Mouse (Mus musculus): ENCODE results near the gene Repin1. TPM values are rescaled to one million over a fixed set of nuclear protein-coding genes. Genes with fewer than 3 reads are reported as not detected.

Repin1 gene
- polyA plus RNA-seq, 1 experiment = 14.1 TPM

DNA sequence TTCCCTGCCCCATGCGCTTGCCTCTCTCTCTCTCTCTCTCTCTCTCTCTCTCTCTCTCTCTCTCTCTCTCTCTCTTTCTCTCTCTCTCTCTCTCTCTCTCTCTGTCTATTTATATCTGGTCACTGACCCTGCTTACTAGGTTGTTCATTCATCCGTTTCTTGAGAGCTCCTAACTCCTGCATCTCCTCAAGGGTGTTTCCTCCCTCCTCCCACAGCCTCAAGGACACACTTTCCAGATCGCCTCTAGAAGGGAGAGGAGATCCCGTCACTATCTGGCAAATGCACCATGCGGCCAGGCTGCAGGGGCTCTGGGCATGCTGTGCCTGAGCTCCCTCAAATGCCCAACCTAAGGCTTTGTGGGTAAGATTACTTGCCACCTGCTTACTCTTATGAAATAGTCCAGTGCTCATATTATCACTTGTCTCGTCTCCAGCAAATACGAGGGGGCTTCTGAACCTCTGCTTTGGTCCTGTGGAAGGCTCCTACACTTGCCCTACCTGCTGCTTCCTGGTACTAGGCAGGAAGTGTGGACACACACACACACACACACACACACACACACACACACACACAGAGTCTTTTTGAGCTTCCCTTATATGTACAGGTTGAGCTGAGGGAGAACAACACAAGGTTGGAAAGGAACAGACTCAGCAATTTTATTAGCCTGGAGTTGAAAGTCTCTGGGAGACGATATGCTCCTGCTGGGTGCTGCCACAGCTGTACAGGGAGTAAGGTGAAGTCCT lies 24.4 kb upstream of the Repin1 start:
- Histone ChIP-seq H3K4me1 (ENCODE audit: control insufficient read depth, insufficient read depth, insufficient read length, low read length) (peaks cover 33% of the 10 kb centered on the region), H3K4me3 (ENCODE audit: insufficient read depth, low read depth, low read length) (0 out of 2 replicates have a peak overlapping the region, but pooled peaks have one; percentile 10), H3K27ac (replicated peaks; ENCODE audit: low read depth, low read length) (no peak overlapping the region; the same call in 1 of the 2 replicates)

DNA sequence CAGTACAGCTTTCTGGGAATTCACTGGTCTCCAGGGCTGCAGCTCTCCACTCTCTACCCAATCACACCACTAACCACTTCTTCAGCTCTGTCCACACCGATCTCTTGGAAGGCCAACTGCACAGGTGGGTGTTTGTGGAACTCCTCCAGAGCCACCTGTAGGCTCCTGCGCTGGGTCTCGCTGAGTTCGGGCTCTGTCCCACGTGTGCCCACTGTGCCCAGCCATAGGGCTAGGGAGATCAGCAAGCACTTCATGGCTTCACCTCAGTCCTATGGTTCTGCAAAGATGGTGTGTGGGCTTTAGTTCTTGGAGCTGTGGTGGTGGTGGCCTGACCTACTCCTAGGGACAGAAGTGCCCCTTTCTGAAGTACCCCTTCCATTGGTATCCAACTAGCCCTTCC lies 21.7 kb upstream of the Repin1 start:
- H3K4me1 ChIP-seq (ENCODE audit: control insufficient read depth, insufficient read depth, insufficient read length, low read length) = peaks cover 28% of the 10 kb centered on the region
- peak overlapping the region; percentile 92 for H3K27ac ChIP-seq (replicated peaks; ENCODE audit: low read depth, low read length)

DNA sequence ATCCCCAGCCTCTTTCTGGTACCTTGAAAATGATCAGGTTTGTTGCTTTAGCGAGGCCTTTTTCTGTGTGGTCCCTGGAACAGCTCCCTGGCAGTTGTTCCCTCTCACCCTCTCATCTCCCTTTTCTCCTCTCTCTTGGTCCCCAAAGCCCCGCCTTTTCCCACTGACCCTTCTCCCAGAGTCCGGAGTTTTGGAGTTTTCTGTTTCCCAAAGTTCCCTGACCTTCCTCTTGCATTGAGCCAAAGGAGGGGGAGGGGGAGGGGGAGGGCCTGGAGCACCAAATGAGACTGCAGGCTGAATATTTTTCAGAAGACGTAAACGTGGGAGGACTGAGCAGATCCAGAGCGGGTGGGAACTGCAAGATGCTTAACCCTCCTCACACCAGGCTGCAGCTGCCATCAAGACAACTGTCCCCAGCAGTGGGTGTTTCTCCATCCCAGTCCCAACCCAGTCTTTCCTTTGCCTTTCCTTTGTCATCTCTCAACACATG lies 21.1 kb upstream of the Repin1 start, which contains the start of gene Rarres2:
Gene Rarres2 (minus strand): TSS at position 218 of the 490 bp plus-strand sequence.
- Histone ChIP-seq H3K4me3 (ENCODE audit: insufficient read depth, low read depth, low read length) (peak within 1 kb of the TSS; percentile 65), H3K27ac (replicated peaks; ENCODE audit: low read depth, low read length) (peak within 1 kb of the TSS; percentile 92), H3K4me1 (ENCODE audit: control insufficient read depth, insufficient read depth, insufficient read length, low read length) (peaks cover 28% of the 10 kb centered on the region)

More for the DNA sequence above, 21.7 kb upstream of the Repin1 start:
- H3K4me3 ChIP-seq (ENCODE audit: insufficient read depth, low read depth, low read length) = peak overlapping the region; percentile 65

DNA sequence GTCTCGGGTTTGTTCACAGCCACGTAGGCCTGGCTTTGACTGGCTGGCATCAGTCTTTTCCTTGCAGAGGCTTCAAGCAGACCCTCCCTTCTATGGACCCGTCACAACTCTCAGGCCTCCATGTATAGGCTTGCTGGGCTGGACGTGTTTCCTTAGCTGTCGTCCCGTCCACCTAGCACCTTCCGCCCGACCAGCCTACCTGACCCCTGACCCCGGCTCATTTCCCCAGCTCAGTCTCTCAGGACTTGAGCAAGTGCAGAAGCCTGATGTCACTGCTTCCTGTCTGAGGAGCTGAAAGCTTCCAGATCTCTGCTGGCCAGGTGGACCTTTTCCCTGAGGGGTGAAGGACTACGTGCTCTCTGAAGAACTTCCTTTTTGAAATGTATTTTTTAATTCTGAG lies 20.4 kb upstream of the Repin1 start:
- peaks cover 23% of the 10 kb centered on the region for H3K4me1 ChIP-seq (ENCODE audit: control insufficient read depth, insufficient read depth, insufficient read length, low read length)
- no peak overlapping the region for H3K4me3 ChIP-seq (ENCODE audit: insufficient read depth, low read depth, low read length)
- peak overlapping the region; percentile 74 for H3K27ac ChIP-seq (replicated peaks; ENCODE audit: low read depth, low read length)

DNA sequence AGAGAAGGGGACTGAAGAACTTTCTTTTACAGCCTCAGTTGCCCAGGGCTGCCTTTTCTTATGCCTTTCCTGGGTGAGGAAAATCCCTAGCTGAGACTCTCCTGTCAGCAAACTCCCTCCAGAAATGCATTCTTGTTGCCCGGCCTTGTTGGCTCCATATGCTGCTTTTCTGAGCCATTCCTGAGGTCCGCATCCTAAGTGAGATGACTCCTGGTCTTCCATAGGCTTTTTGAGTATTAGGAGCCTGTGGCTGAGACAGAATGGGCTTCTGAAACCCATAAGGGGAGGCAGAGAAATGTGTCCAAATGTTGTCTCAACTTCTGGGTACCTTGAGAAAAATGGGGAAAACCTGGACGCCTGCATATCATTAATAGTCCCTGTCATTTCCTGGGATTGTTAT lies 19.7 kb upstream of the Repin1 start:
- Histone ChIP-seq H3K27ac (replicated peaks; ENCODE audit: low read depth, low read length) (peak overlapping the region; percentile 41), H3K4me1 (ENCODE audit: control insufficient read depth, insufficient read depth, insufficient read length, low read length) (peaks cover 18% of the 10 kb centered on the region), H3K4me3 (ENCODE audit: insufficient read depth, low read depth, low read length) (no peak overlapping the region)

DNA sequence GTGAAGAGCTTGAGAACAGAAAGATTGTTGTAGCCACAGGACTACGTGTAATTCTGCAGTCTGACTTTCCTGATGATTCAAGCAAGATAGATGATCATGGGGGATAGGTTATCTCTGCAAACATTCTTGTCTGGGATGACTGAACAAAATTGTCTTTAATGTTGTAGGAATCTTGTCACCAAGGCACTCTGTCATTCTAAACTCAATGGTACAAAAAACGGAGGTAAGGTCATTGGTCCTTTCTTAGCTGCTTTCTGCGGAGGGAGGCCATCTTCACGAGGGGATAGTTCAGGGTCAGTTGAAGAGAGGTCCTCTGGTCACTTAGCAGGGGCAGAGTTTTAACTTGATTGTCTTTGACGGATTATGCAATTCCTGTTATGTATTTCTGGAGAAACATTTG lies 14.9 kb upstream of the Repin1 start:
- H3K4me3 ChIP-seq (ENCODE audit: insufficient read depth, low read depth, low read length) = no peak overlapping the region
- peak overlapping the region; percentile 97 for H3K27ac ChIP-seq (replicated peaks; ENCODE audit: low read depth, low read length)
- H3K4me1 ChIP-seq (ENCODE audit: control insufficient read depth, insufficient read depth, insufficient read length, low read length) = peaks cover 6% of the 10 kb centered on the region

DNA sequence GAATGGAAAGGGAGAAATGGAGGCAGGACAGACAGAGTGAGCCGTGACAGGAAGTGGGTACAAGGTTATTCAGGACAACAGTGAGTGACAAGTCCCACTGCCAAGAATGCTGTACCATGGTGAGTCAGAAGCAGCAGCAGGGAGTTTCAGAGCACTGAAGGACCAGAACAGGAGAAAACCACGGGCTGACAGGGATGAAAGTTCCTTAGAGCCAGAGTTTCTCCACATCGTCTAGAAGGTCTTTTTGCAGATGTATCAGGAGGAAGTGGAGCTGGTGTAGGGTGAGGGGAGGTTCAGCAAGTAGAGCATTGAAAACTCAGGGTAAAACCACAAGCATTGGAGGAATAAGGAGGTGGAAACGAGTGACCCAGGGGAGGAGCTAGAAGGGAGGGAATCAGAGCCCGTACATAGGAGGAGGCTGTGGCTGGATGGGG lies 14.5 kb upstream of the Repin1 start:
- H3K4me3 ChIP-seq (ENCODE audit: insufficient read depth, low read depth, low read length) = peak overlapping the region; percentile 25
- peak overlapping the region; percentile 97 for H3K27ac ChIP-seq (replicated peaks; ENCODE audit: low read depth, low read length)
- H3K4me1 ChIP-seq (ENCODE audit: control insufficient read depth, insufficient read depth, insufficient read length, low read length) = peaks cover 2% of the 10 kb centered on the region; the same call in 1 of the 2 replicates

DNA sequence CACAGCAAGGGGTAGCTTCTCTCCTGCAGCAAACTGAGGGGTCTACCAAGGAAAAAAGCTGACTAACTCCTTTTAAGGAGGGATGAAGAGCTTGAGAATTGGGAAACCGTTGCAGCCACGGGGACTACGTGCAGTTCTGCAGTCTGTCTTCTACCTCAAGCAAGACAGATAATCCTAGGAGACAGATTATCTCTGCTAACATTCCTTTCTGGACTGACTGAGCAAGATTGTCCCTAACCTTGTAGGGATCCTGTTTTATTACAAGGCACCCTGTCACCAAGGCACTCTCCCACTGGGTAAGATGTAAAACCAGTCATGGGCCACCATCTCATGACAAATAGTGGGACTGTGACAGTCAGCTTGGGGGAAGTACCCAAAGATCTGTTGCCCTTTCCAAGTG lies 12.4 kb upstream of the Repin1 start:
- Histone ChIP-seq H3K4me1 (ENCODE audit: control insufficient read depth, insufficient read depth, insufficient read length, low read length) (peaks cover 2% of the 10 kb centered on the region; the same call in 1 of the 2 replicates), H3K27ac (replicated peaks; ENCODE audit: low read depth, low read length) (0 out of 2 replicates have a peak overlapping the region, but pooled peaks have one; percentile 12), H3K4me3 (ENCODE audit: insufficient read depth, low read depth, low read length) (no peak overlapping the region)

DNA sequence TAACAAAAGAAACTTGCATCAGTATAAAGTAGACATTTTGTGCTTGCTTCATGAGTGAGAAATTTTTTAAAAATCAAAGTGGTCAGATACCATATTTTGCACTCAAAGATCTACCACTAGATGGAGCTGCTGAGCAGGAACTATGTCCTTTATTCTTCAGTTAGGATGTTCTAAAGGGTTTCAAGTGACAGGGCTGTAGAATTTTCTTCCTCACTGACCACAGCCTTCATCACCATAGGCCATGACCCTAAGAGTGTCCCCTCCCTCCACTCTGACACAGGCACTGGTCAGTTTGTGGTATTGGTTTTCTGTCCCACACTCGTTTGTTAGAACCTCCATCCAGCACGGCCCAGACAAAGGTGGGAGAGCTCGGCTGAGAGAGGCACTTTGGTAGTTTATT lies 11.6 kb upstream of the Repin1 start:
- Histone ChIP-seq H3K4me3 (ENCODE audit: insufficient read depth, low read depth, low read length) (no peak overlapping the region), H3K4me1 (ENCODE audit: control insufficient read depth, insufficient read depth, insufficient read length, low read length) (peaks cover 2% of the 10 kb centered on the region; the same call in 1 of the 2 replicates), H3K27ac (replicated peaks; ENCODE audit: low read depth, low read length) (no peak overlapping the region)

DNA sequence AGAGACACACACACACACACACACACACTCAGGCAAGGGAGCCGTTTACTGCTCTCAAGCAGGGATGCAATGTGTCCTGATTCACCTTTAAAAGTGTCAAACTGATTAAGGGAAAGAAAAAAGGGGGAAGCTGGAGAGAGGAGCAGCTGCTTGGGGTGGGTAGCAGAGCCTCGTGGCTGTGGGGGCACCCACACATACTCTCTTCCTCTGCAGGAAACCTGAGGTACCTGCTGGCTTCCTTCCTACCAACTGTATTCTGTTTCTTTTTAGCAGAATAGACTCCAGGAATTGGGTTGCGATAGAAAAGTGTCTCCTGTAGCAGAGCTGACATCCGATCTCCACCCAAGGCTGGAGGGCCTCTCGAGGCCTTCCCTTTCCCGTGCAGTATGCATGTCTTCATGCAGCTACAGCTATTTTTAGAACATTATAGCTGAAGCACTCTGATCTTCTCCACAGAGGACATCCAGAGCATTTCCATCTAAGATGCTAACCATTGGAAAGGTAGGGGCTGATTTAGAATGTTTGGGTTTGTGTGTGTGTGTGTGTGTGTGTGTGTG lies 4.4 kb upstream of the Repin1 start, which contains the start of gene Gm45021:
Gene Gm45021 (plus strand): TSS at position 417 of the 557 bp plus-strand sequence.
- Histone ChIP-seq H3K4me3 (ENCODE audit: insufficient read depth, low read depth, low read length) (no peak within 1 kb of the TSS), H3K27ac (replicated peaks; ENCODE audit: low read depth, low read length) (no peak within 1 kb of the TSS)

DNA sequence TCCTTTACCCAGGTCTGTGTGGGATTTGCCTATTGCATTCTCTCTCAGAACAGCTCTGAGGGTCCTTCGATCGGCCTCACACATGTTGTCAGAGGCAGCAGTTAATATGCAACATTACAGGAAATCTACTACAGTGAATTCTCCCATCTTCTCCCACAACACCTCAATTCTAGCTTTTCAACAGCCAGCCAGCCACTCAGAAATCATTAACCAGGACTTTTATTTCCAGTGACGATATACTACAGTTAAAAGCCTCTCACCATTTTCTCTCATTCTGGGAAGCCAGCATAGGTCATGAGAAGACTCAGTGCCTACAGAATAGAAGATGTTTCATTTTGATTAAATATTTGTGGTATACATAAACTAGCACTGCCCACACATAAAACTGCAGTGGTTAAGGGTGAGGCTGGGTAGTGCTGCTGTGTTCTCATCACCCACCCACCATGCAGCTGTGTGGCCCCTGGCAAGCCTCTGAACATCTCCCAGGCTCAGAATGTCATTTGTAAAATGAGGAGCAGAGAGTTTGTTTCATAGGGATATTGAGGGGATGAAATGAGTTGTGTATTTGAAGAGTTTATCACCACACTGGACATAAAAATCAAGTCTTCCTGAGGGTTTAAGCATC lies 2.4 kb upstream of the Repin1 start:
- Histone ChIP-seq H3K4me1 (ENCODE audit: control insufficient read depth, insufficient read depth, insufficient read length, low read length) (peaks cover 5% of the 10 kb centered on the region), H3K27ac (replicated peaks; ENCODE audit: low read depth, low read length) (no peak overlapping the region)

More for the DNA sequence above, 4.4 kb upstream of the Repin1 start, which contains the start of gene Gm45021:
- no peaks in the 10 kb centered on the region for H3K4me1 ChIP-seq (ENCODE audit: control insufficient read depth, insufficient read depth, insufficient read length, low read length)

DNA sequence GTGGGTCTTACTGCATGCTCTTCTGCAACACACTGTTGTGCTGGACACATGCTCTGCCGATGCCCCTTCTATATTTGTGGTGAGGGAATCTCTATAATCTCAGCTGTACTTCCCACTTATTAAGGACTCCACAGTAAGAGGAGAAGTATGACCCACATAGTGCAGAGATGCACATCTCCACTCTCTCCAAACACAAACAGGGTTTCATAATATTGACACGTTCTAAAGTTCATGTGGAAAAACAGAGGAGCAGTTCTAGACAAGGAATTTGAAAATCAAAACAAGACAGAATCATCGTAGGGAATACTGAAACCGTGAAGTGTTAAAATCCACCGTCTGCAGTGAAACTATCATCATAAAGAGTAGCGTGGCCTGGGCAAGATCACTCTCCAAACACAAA lies 1.8 kb upstream of the Repin1 start:
- Histone ChIP-seq H3K4me1 (ENCODE audit: control insufficient read depth, insufficient read depth, insufficient read length, low read length) (peaks cover 5% of the 10 kb centered on the region), H3K27ac (replicated peaks; ENCODE audit: low read depth, low read length) (no peak overlapping the region), H3K4me3 (ENCODE audit: insufficient read depth, low read depth, low read length) (no peak overlapping the region)

More for the DNA sequence above, 2.4 kb upstream of the Repin1 start:
- no peak overlapping the region for H3K4me3 ChIP-seq (ENCODE audit: insufficient read depth, low read depth, low read length)

DNA sequence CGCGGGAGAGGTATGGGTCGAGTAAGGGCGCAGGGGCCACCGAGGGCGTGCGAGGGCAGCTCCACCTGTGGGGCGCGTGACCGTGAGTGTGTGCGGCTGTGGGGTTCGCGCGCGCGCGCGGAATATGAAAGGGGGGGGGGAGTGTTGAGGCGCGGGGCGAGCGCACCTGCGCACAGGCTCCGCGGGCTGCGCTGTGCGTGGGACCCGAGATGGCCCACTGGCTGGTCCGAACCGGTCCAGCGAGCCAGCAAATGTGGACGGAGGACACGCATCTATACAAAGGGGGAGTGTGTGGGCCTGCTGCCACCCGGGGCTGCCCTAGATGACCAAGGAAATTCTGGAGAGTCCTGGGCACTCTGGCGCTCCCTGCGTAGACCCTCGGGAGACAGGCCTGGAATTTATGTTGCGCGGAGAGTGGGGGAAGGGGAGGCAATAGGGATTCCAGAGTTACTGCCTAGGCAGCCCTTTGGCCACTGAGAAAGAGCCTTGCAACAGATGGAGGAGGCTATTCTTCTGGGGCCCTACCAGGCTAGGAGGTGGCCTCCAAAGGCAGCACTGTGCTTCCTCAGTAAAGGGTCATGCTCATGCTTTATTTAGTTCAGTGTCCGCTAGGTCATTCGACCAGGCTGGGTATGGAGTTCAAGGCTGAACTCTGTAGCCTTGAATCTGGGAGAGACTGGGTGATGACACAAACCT lies 508 bp downstream of the Repin1 start:
- H3K4me3 ChIP-seq (ENCODE audit: insufficient read depth, low read depth, low read length) = peak overlapping the region; percentile 89
- peaks cover 5% of the 10 kb centered on the region for H3K4me1 ChIP-seq (ENCODE audit: control insufficient read depth, insufficient read depth, insufficient read length, low read length)
- H3K27ac ChIP-seq (replicated peaks; ENCODE audit: low read depth, low read length) = peak overlapping the region; percentile 76

DNA sequence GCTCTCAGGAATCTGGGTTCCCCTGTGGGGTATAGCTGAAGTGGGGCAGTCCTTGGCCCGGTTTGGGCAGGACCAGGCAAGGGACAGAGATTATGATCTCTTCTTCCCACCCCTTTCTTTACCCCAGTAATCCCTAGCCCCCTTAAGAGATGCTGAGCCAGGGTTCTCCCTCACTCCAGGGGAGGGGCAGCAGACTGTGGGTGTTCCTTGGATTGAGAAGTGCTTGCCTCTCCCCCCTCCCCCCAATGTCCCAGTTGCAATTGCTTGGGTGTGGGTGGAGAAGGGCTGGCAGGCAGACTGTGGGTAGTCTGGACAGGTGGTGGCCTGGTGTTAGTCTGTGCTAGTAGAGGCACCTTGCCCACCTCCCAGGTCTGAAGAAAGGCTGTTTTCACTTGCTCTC lies 1.6 kb downstream of the Repin1 start:
- H3K27ac ChIP-seq (replicated peaks; ENCODE audit: low read depth, low read length) = 0 out of 2 replicates have a peak overlapping the region, but pooled peaks have one; percentile 16
- H3K4me1 ChIP-seq (ENCODE audit: control insufficient read depth, insufficient read depth, insufficient read length, low read length) = peaks cover 5% of the 10 kb centered on the region
- peak overlapping the region; percentile 89 for H3K4me3 ChIP-seq (ENCODE audit: insufficient read depth, low read depth, low read length)
